Mouse (Mus musculus): ENCODE results near the gene Gm30737.
"Not testable (repeated sequence)": the region's sequence is repeated elsewhere in the genome, so short reads cannot be mapped to it uniquely, and the experiment has no call there.

The Gm30737 gene

DNA sequence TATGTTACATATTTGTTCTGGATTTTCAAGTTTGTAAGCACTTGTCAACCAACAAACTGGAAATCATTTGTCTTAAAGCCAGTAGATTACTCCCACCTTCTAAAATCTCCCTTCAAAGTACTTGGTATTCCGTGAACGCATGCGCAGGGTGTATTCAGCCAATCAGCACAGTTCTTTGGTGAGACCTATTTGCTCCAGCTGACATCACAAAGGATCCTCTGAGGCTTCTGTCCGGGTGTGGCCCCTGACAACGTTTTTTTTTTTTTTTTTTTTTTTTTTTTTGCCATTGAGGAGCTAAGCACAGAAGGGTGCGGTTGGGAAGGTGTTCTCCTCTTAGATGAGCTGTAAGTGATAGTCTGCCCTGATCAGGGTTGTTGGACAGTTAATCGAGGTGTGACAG is at the start of gene Gm30737:
Gene Gm30737, plus strand, starts transcription at position 301 of the 400 bp plus-strand sequence.
- DNase-seq, result not testable (repeated sequence)
